Mouse (Mus musculus): ENCODE data around the gene Get4. TPM values are rescaled to one million over a fixed set of nuclear protein-coding genes. Genes with fewer than 3 reads are reported as not detected.

Get4 gene
- polyA plus RNA-seq (2021; fragmentation: Nextera tagmentation) = 68.8 and 75.4 TPM in 2 replicates
- long read RNA-seq, experiment 1, transcript Get4-201 (9 exons, 2,107 nt) = major isoform, 71 of 91 reads
- long read RNA-seq, experiment 1, partial matches to known transcripts = 4 of 91 reads
- long read RNA-seq, experiment 1, other reads (novel, unspliced or antisense) = 14 of 91 reads
- long read RNA-seq, experiment 2, transcript Get4-201 (9 exons, 2,107 nt) = major isoform, 313 of 351 reads
- long read RNA-seq, experiment 2, partial matches to known transcripts = 0 of 351 reads
- long read RNA-seq, experiment 2, other reads (novel, unspliced or antisense) = 37 of 351 reads

DNA sequence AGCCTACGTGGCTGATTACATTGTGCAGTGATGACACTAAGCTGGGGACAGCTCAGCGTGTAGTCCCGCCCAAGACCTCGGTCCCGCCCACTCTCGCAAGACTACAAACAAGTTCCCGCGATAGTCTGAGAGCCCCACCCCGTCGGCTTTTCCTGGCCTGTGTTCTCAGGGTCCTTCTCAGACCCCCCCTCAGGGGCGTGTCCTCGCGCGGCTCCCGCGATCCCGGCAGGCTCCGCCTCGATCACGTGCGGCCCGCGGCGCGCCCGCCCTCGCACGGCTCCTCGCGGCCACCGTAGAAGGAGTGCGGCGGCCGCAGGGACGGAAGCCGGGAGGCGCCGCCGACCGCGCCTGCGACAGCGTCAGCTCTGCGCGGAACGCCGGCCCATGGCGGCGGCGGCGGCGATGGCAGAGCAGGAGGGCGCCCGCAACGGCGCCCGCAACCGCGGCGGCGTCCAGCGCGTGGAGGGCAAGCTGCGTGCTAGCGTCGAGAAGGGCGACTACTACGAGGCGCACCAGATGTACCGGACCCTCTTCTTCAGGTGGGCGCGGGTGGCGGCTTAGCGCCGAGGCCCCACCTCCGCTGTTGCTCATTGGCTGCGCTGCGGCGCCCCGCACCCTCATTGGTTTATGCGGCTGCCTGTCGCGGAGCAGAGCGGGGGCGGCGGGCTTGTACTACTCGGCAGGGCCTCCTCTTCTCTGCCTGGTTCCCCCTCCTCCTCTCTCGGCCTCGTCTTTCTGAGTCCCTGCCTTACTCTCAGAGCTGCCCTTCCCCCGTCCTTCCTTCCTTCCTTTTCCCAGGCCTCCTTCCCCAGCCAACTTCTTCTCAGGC lies at the start of gene Get4:
Gene Get4, plus strand, starts transcription at position 244 of the 829 bp plus-strand sequence.

Other genes starting within 250 kb of the Get4 start
- gene Prkar1b, start 102.3 kb upstream of the Get4 start, polyA plus RNA-seq (2021; fragmentation: Nextera tagmentation) = 377 and 380 TPM in 2 replicates
- 2.9 and 3.1 TPM in 2 replicates for gene Dnaaf5, start 102.1 kb upstream of the Get4 start, polyA plus RNA-seq (2021; fragmentation: Nextera tagmentation)
- gene Sun1, start 51.7 kb upstream of the Get4 start, polyA plus RNA-seq (2021; fragmentation: Nextera tagmentation) = 34.3 and 35.4 TPM in 2 replicates
- 36.4 and 43.4 TPM in 2 replicates for gene Adap1, start 73.3 kb downstream of the Get4 start, polyA plus RNA-seq (2021; fragmentation: Nextera tagmentation)
- gene Cox19, start 99.1 kb downstream of the Get4 start, polyA plus RNA-seq (2021; fragmentation: Nextera tagmentation) = 52.3 and 54.0 TPM in 2 replicates
- not detected in 2 replicates for gene Cyp2w1, start 100.3 kb downstream of the Get4 start, polyA plus RNA-seq (2021; fragmentation: Nextera tagmentation)
- 7.1 and 10.4 TPM in 2 replicates for gene Gpr146, start 125.4 kb downstream of the Get4 start, polyA plus RNA-seq (2021; fragmentation: Nextera tagmentation)
- 0.28 and 0.44 TPM in 2 replicates for gene C130050O18Rik, start 153.0 kb downstream of the Get4 start, polyA plus RNA-seq (2021; fragmentation: Nextera tagmentation)
- gene Gper1, start 170.8 kb downstream of the Get4 start, polyA plus RNA-seq (2021; fragmentation: Nextera tagmentation) = 1.6 and 2.7 TPM in 2 replicates
- 10.8 and 12.9 TPM in 2 replicates for gene 3110082I17Rik, start 208.2 kb downstream of the Get4 start, polyA plus RNA-seq (2021; fragmentation: Nextera tagmentation)
- 15.7 and 18.5 TPM in 2 replicates for gene Zfand2a, start 232.2 kb downstream of the Get4 start, polyA plus RNA-seq (2021; fragmentation: Nextera tagmentation)